Mouse (Mus musculus) midbrain, embryonic 10.5 days (tissue): ENCODE data around the gene Ndufa3. TPM values are rescaled to one million over a fixed set of nuclear protein-coding genes. Genes with fewer than 3 reads are reported as not detected.
A peak's percentile ranks its signal among the peaks of the same experiment; 100 is the strongest.

Source experiments
- DNase-seq: peaks from one replicate; pipeline ENCODE4 v3.0.0-alpha.2; 2017; ENCODE audit warnings: low spot score
- H3K27ac ChIP-seq: fragments of 300-500 bp; sonication (generic); replicated peaks from 2 replicates; pipeline ENCODE4 v1.5.1; 2016; ENCODE audit warnings: mild to moderate bottlenecking
- H3K27me3 ChIP-seq: fragments of 300-500 bp; sonication (generic); 2 replicates; pipeline ENCODE4 v1.6.1; 2016; ENCODE audit warnings: low read depth, mild to moderate bottlenecking; ENCODE audit not compliant: poor library complexity, severe bottlenecking
- H3K36me3 ChIP-seq: fragments of 300-500 bp; sonication (generic); 2 replicates; pipeline ENCODE4 v1.6.1; 2016; ENCODE audit warnings: mild to moderate bottlenecking, moderate library complexity
- H3K4me1 ChIP-seq: fragments of 300-500 bp; sonication (generic); 2 replicates; pipeline ENCODE4 v1.6.1; 2016
- H3K4me3 ChIP-seq: fragments of 300-500 bp; sonication (generic); 2 replicates; pipeline ENCODE4 v1.5.1; 2016; ENCODE audit warnings: mild to moderate bottlenecking, moderate library complexity
- H3K9me3 ChIP-seq: fragments of 300-500 bp; sonication (generic); replicated peaks from 2 replicates; pipeline ENCODE4 v1.6.1; 2016; ENCODE audit warnings: mild to moderate bottlenecking
- WGBS: fragments of 180-500 bp; shearing (Covaris S2); methylation state at CpG from one replicate; pipeline ENCODE4 v1.1.7; 2016; 5-methylcytosine and 5-hydroxymethylcytosine counted together
- microRNA-seq: library from miRNA; unstranded; fragments of <30 nt; microRNA quantifications from one replicate; pipeline ENCODE4, GENCODE M21; 2017
- polyA plus RNA-seq: library from polyadenylated mRNA; unstranded; fragments of >200 nt; fragmentation: Nextera tagmentation; extraction: Ambion mirVana; gene quantifications from 2 replicates; pipeline ENCODE4 v1.2.1, GENCODE M21; 2016

Ndufa3 gene
- polyA plus RNA-seq, 1 experiment from 2014 or later: 372 TPM

DNA sequence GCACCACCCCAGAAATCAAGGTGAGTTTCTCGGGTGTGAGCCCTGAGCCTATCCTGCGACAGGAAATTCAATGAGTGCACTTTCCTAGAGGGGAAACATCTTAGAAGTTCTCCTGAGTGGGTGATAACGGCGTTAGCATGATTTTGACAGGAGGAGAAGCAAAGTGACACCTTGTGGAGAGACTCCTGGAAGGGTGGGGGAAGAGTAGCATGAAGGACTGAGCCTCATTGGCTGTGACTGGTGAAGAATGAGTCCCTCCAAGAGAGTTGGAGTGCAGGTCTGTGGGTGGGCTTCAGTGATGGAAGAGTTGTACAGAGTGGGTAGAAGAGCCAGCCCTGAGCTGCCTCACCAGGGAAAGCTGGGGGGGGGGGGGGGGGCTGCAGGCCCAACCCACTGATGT is 39.8 kb downstream of the Ndufa3 start:
- Histone ChIP-seq H3K36me3 (peaks cover 100% of the 10 kb centered on the region), H3K4me3 (no peak overlapping the region), H3K4me1 (no peaks in the 10 kb centered on the region), H3K27ac (no peak overlapping the region), H3K27me3 (no peaks in the 10 kb centered on the region), H3K9me3 (no peaks in the 10 kb centered on the region)
- DNase-seq: no peak
- WGBS: 91% methylated on average over 4 of the region's 4 CpGs

DNA sequence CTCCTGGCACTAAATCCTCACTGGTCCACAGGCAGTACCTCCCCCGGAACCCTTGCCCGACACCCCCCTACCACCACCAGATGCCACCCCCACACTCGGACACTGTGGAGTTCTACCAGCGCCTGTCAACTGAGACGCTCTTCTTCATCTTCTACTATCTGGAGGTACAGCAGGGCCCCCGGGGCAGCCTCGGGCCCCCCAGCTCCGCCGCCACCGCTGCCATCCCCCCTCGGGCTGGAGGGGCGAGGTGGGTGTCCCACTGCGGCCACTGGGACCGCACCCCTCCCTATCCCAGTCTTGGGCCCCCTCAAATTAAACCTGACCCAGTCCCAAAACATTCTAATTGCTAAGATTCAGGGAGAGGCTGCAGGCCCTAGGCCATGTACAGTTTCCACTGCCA is 41.4 kb downstream of the Ndufa3 start:
- peaks cover 100% of the 10 kb centered on the region for H3K36me3 ChIP-seq
- no peak for DNase-seq
- H3K27ac ChIP-seq: no peak overlapping the region
- WGBS: 94% methylated on average over 14 of the region's 14 CpGs
- H3K4me3 ChIP-seq: no peak overlapping the region
- H3K4me1 ChIP-seq: peaks cover 4% of the 10 kb centered on the region
- no peaks in the 10 kb centered on the region for H3K9me3 ChIP-seq
- no peaks in the 10 kb centered on the region for H3K27me3 ChIP-seq

DNA sequence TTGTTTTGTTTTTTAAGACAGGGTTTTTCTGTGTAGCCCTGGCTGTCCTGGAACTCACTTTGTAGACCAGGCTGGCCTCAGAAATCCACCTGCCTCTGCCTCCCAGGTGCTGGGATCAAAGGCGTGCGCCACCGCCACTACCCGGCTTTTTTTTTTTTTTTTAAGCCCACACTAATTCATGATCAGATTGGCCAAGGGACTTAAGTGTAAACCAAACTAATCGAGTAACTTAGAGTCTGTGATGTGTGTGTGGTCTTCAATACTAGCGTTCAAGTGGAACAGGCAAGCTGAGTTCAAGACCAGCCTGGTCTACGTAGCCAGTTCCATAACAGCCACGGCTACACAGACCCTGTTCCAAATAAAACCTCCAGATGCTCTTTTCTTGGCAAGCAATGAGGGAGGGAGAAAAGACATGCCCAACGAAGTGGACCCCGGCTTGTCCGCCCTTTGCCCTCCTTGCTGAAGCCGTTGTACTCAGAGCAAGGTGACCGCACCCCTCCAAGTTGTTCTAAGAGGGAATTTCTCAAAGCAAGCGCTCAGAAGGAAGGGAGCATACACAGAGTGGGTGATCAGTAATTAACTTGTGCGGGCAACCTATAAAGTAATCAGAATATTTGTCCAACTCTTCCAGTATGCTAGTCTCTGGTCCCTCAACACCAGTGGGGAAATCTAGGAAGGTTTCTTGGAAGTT is 47.5 kb downstream of the Ndufa3 start:
- Histone ChIP-seq H3K9me3 (no peaks in the 10 kb centered on the region), H3K27ac (peak overlapping the region; percentile 91), H3K4me1 (peaks cover 30% of the 10 kb centered on the region), H3K4me3 (peak overlapping the region; percentile 81), H3K27me3 (no peaks in the 10 kb centered on the region), H3K36me3 (peaks cover 40% of the 10 kb centered on the region)
- 42% methylated on average over 15 of the region's 15 CpGs for WGBS
- DNase-seq: peak; percentile 49

DNA sequence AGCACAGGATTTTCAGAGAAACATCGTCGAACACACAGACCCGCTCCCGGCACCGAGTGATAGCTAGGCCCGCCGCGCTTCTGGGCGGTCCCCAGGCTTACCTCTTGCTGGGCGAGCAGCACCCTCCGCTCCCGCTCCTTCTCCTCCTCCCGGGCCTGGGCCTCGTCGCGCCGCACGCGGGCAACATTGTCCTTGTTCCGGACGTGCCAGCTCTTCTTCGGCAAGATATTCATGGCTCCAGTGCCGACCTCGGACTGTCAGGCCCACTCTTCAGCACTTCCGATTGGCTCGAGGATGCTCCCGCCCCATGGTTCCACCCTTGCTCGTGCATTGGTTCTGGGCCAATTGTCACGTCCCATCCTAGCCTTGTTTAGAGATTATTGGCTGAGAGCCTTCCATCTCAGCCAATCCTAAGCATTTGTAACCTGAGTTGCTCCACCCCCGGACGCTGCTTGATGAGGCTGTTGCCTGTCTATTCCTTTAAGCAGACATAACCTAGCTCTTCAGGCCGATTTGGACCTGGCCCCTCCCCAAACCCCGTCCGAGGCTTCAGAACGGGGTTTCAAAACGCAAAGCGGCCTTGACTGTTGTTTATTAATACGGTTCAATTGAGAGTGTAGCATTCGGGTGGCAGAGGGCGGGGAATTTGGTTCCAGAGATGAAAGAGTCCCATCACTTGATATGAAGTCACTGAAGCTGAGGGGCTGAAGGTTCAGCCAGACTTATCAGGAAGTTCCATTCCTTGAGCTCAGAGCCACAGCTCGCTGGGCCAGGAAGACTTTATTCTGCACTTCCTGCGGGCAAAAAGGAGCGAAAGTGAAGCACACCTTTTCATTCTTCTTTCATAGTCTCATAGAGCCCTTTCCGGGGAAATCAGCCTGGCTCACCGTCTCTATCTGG is 48.3 kb downstream of the Ndufa3 start, which contains the start of gene Leng1:
Gene Leng1 (minus strand): TSS at position 626 of the 900 bp plus-strand sequence.
- H3K4me3 ChIP-seq: peak within 1 kb of the TSS; percentile 81
- H3K36me3 ChIP-seq: peaks cover 32% of the 10 kb centered on the region
- H3K27me3 ChIP-seq: no peaks in the 10 kb centered on the region
- no peaks in the 10 kb centered on the region for H3K9me3 ChIP-seq
- H3K27ac ChIP-seq: peak within 1 kb of the TSS; percentile 91
- H3K4me1 ChIP-seq: peaks cover 30% of the 10 kb centered on the region
- DNase-seq: peak; percentile 93
- WGBS: 6% methylated on average over 45 of the region's 45 CpGs

DNA sequence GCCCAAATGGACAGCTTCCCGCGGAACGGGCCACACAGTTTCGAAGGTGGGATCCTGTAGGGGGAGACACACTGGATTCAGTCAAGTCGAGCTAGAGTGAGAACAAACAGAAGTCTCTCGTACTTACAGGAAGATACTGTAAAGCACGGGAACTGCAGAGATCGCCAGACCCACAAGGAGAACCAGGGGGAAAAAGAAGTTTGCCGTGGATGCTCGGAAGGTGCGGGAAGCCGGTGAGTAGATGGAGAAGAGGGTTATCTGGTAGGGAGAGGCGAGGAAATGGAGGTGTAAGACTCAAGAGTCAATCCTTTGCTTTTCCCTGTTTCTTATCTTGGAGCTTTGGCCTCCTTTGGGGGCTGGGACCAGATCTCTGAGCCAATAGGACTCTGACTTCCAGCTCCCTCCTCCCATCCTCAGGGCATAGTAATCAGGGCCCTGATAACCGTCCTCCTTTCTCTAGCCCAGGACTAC is 49.8 kb downstream of the Ndufa3 start:
- peaks cover 17% of the 10 kb centered on the region for H3K36me3 ChIP-seq
- H3K27me3 ChIP-seq: no peaks in the 10 kb centered on the region
- no peaks in the 10 kb centered on the region for H3K9me3 ChIP-seq
- H3K4me1 ChIP-seq: peaks cover 30% of the 10 kb centered on the region
- H3K27ac ChIP-seq: no peak overlapping the region
- 10% methylated on average over 14 of the region's 14 CpGs for WGBS
- peak overlapping the region; percentile 11; the same call in 1 of the 2 replicates for H3K4me3 ChIP-seq
- DNase-seq: no peak

Small RNAs within 50 kb of the gene (microRNA-seq; reads per million reads assigned to microRNA genes)
- gene Gm25100 (not detected), gene Mir3572 (3.3 reads per million, percentile 4 among the genes with 10 or more reads in this experiment)

Other genes starting within 250 kb of the Ndufa3 start
- gene Cacng8, start 226.7 kb upstream of the Ndufa3 start, polyA plus RNA-seq: 5.1 and 8.3 TPM in 2 replicates
- not detected in 2 replicates for gene Cacng6, start 193.2 kb upstream of the Ndufa3 start, polyA plus RNA-seq
- not detected in 2 replicates for gene Tarm1, start 114.7 kb upstream of the Ndufa3 start, polyA plus RNA-seq
- not detected in 2 replicates for gene Oscar, start 1.2 kb upstream of the Ndufa3 start, polyA plus RNA-seq
- gene Tfpt, start 12.6 kb downstream of the Ndufa3 start, polyA plus RNA-seq: 30.3 and 30.8 TPM in 2 replicates
- gene Prpf31, start 12.6 kb downstream of the Ndufa3 start, polyA plus RNA-seq: 174 and 180 TPM in 2 replicates
- gene Cnot3, start 27.9 kb downstream of the Ndufa3 start, polyA plus RNA-seq: 75.2 and 82.7 TPM in 2 replicates
- gene Leng1, start 48.5 kb downstream of the Ndufa3 start, polyA plus RNA-seq: 18.0 and 19.8 TPM in 2 replicates
- 3.1 TPM in 2 replicates for gene Tmc4, start 60.2 kb downstream of the Ndufa3 start, polyA plus RNA-seq
- 251 and 266 TPM in 2 replicates for gene Tsen34, start 75.5 kb downstream of the Ndufa3 start, polyA plus RNA-seq
- gene Mboat7, start 76.2 kb downstream of the Ndufa3 start, polyA plus RNA-seq: 30.6 and 32.5 TPM in 2 replicates
- 1,174 and 1,339 TPM in 2 replicates for gene Rps9, start 86.6 kb downstream of the Ndufa3 start, polyA plus RNA-seq
- 0.12 and 0.25 TPM in 2 replicates for gene Pirb, start 103.0 kb downstream of the Ndufa3 start, polyA plus RNA-seq
- not detected in 2 replicates for gene Gm15448, start 208.3 kb downstream of the Ndufa3 start, polyA plus RNA-seq
- gene Pira2, start 227.7 kb downstream of the Ndufa3 start, polyA plus RNA-seq: 0.07 TPM in 1 of 2 replicates, not detected in the other